Mouse (Mus musculus) thymus, postnatal 36 days (tissue): ENCODE data around the gene Vps16.

Experiments used
- DNase-seq, 2 experiments: peaks; one replicate each; pipeline ENCODE4 v3.0.0; 2022; ENCODE audit warnings: mixed read lengths in 2 of 2

Vps16 gene

GRCm38 (mm10) chr2:130424126-130424853 is at the start of gene Vps16, which contains the start of gene Pced1a:
Vps16 (plus strand) TSS chr2:130424339.
Pced1a (minus strand) TSS chr2:130424701.
- DNase-seq, result peak; percentile 90 to 91

- no peak for DNase-seq
Observed at GRCm38 (mm10) chr2:130374951-130375350, 49.2 kb upstream of the Vps16 start.

- DNase-seq, result no peak
Observed at GRCm38 (mm10) chr2:130383205-130383604, 40.9 kb upstream of the Vps16 start.

GRCm38 (mm10) chr2:130383895-130384294 is 40.2 kb upstream of the Vps16 start:
- DNase-seq, result peak in 1 of 2 experiments; percentile 53

GRCm38 (mm10) chr2:130386212-130386611 is 37.9 kb upstream of the Vps16 start:
- DNase-seq, result no peak

- no peak for DNase-seq
Observed at GRCm38 (mm10) chr2:130388796-130389195, 35.3 kb upstream of the Vps16 start.

GRCm38 (mm10) chr2:130390993-130391625 is 33.0 kb upstream of the Vps16 start:
- peak; percentile 63 to 82 for DNase-seq

GRCm38 (mm10) chr2:130392836-130393235 is 31.3 kb upstream of the Vps16 start:
- DNase-seq, result no peak

- no peak for DNase-seq
Observed at GRCm38 (mm10) chr2:130395696-130396095, 28.4 kb upstream of the Vps16 start.

- DNase-seq, result peak in 1 of 2 experiments; percentile 35
Observed at GRCm38 (mm10) chr2:130397186-130397985, 26.8 kb upstream of the Vps16 start, which contains the start of gene Cpxm1. Cpxm1 (minus strand) TSS chr2:130397574.

- DNase-seq, result no peak
Observed at GRCm38 (mm10) chr2:130398091-130398490, 26.0 kb upstream of the Vps16 start.

- no peak for DNase-seq
Observed at GRCm38 (mm10) chr2:130400046-130400445, 24.1 kb upstream of the Vps16 start.

- no peak for DNase-seq
Observed at GRCm38 (mm10) chr2:130401891-130402290, 22.2 kb upstream of the Vps16 start.

- no peak for DNase-seq
Observed at GRCm38 (mm10) chr2:130404939-130405338, 19.2 kb upstream of the Vps16 start, which contains the start of the genes Gm28372 and 1700020A23Rik. Gm28372 (plus strand) TSS chr2:130405239. 1700020A23Rik (plus strand) TSS chr2:130405259.

- no peak for DNase-seq
Observed at GRCm38 (mm10) chr2:130406178-130406577, 18.0 kb upstream of the Vps16 start, which contains the start of gene Tmem239. Tmem239 (plus strand) TSS chr2:130406478.

GRCm38 (mm10) chr2:130408194-130408593 is 15.9 kb upstream of the Vps16 start:
- DNase-seq, result no peak

GRCm38 (mm10) chr2:130411558-130412495 is 12.3 kb upstream of the Vps16 start:
- DNase-seq, result peak; percentile 69 to 75

- no peak for DNase-seq
Observed at GRCm38 (mm10) chr2:130412775-130413174, 11.4 kb upstream of the Vps16 start.

- DNase-seq, result peak in 1 of 2 experiments; percentile 23
Observed at GRCm38 (mm10) chr2:130414094-130414856, 9.9 kb upstream of the Vps16 start.

GRCm38 (mm10) chr2:130421781-130422620 is 2.1 kb upstream of the Vps16 start:
- DNase-seq, result no peak
